Mouse (Mus musculus) kidney, adult 8-10 months (tissue): Measurements from ENCODE around the gene Ano5.

ENCODE experiments used
- DNase-seq, 2 experiments: peaks; one replicate each; pipeline ENCODE4 v3.0.0; 2022

The Ano5 gene

GRCm38 (mm10) chr7:51631171-51631570, 120.3 kb downstream of the Ano5 start:
- DNase-seq: no peak

GRCm38 (mm10) chr7:51632543-51633229, 121.9 kb downstream of the Ano5 start:
- DNase-seq: no peak

GRCm38 (mm10) chr7:51633230-51633844, 122.5 kb downstream of the Ano5 start:
- no peak for DNase-seq
